Mouse (Mus musculus) thymus, adult 2 months (tissue): Measurements from ENCODE around the gene Churc1.

Experiments used
- CTCF ChIP-seq: fragments of 200-500 bp; IDR thresholded peaks from 2 replicates; pipeline ENCODE4 v1.5.1; 2012; ENCODE audit warnings: mild to moderate bottlenecking, control low read depth, low read length, moderate library complexity, borderline replicate concordance; ENCODE audit not compliant: control insufficient read depth, poor library complexity, insufficient read depth; ENCODE audit errors: extremely low read depth
- POLR2A ChIP-seq: fragments of 200-500 bp; IDR thresholded peaks from 2 replicates; pipeline ENCODE4 v1.6.1; 2012; ENCODE audit warnings: mild to moderate bottlenecking, low read length, control low read depth, moderate library complexity; ENCODE audit not compliant: control insufficient read depth, poor library complexity, insufficient read depth; ENCODE audit errors: extremely low read depth

GRCm38 (mm10) chr12:76811006-76811405 lies 45.7 kb downstream of the Churc1 start:
- TF ChIP-seq CTCF: no peak
- TF ChIP-seq POLR2A: no peak
